Mouse (Mus musculus) neural tube, embryonic 12.5 days (tissue): ENCODE results near the gene Hist1h1d. TPM values are rescaled to one million over a fixed set of nuclear protein-coding genes. Genes with fewer than 3 reads are reported as not detected.
A peak's percentile ranks its signal among the peaks of the same experiment; 100 is the strongest.
"Not testable (repeated sequence)": the region's sequence is repeated elsewhere in the genome, so short reads cannot be mapped to it uniquely, and the experiment has no call there.

Experiments
- ATAC-seq: fragments of 200-750 bp; cut with Nextera tagmentation; 2 replicates; pipeline ENCODE4 v1.8.0; 2017; ENCODE audit warnings: low read depth, mild to moderate bottlenecking, moderate TSS enrichment, moderate library complexity; ENCODE audit not compliant: low FRiP score
- H3K27ac ChIP-seq: fragments of 300-500 bp; sonication (generic); 2 replicates; pipeline ENCODE4 v1.5.1; 2016
- H3K27me3 ChIP-seq: fragments of 300-500 bp; sonication (generic); replicated peaks from 2 replicates; pipeline ENCODE4 v1.6.1; 2016; ENCODE audit warnings: mild to moderate bottlenecking
- H3K36me3 ChIP-seq: fragments of 300-500 bp; sonication (generic); 2 replicates; pipeline ENCODE4 v1.6.1; 2016; ENCODE audit warnings: mild to moderate bottlenecking
- H3K4me1 ChIP-seq: fragments of 300-500 bp; sonication (generic); 2 replicates; pipeline ENCODE4 v1.6.1; 2016
- H3K4me2 ChIP-seq: fragments of 300-500 bp; sonication (generic); replicated peaks from 2 replicates; pipeline ENCODE4 v1.6.1; 2016; ENCODE audit warnings: mild to moderate bottlenecking
- H3K4me3 ChIP-seq: fragments of 300-500 bp; sonication (generic); 2 replicates; pipeline ENCODE4 v1.5.1; 2016
- H3K9ac ChIP-seq: fragments of 300-500 bp; sonication (generic); 2 replicates; pipeline ENCODE4 v1.6.1; 2016; ENCODE audit warnings: mild to moderate bottlenecking
- H3K9me3 ChIP-seq: fragments of 300-500 bp; sonication (generic); 2 replicates; pipeline ENCODE4 v1.6.1; 2016; ENCODE audit warnings: mild to moderate bottlenecking
- WGBS: fragments of 180-500 bp; shearing (Covaris S2); methylation state at CpG from one replicate; pipeline ENCODE4 v1.1.7; 2016; 5-methylcytosine and 5-hydroxymethylcytosine counted together
- polyA plus RNA-seq: library from polyadenylated mRNA; unstranded; fragments of >200 nt; fragmentation: Nextera tagmentation; extraction: Ambion mirVana; gene quantifications from 2 replicates; pipeline ENCODE4 v1.2.1, GENCODE M21; 2016

The Hist1h1d gene
- polyA plus RNA-seq, 1 experiment from 2014 or later, result 0.30 TPM

GRCm38 (mm10) chr13:23581408-23582218 is 28.6 kb downstream of the Hist1h1d start, which contains the start of gene Hist1h4d:
Gene Hist1h4d, plus strand, starts transcription at chr13:23581598.
- WGBS, result under 1% methylated on average over 43 of the region's 43 CpGs
- Histone ChIP-seq H3K4me2 (peak within 1 kb of the TSS; percentile 65), H3K4me1 (peaks cover 30% of the 10 kb centered on the region), H3K27ac (peak within 1 kb of the TSS; percentile 27), H3K27me3 (no peaks in the 10 kb centered on the region), H3K9ac (peak within 1 kb of the TSS; percentile 56), H3K9me3 (no peaks in the 10 kb centered on the region), H3K4me3 (peak within 1 kb of the TSS; percentile 34), H3K36me3 (no peaks in the 10 kb centered on the region)
- peak; percentile 86 for ATAC-seq

GRCm38 (mm10) chr13:23582219-23583056 is 29.4 kb downstream of the Hist1h1d start:
- H3K4me2 ChIP-seq, result peak overlapping the region; percentile 65
- H3K4me3 ChIP-seq, result peak overlapping the region; percentile 34
- no peaks in the 10 kb centered on the region for H3K36me3 ChIP-seq
- H3K9me3 ChIP-seq, result no peaks in the 10 kb centered on the region
- peak overlapping the region; percentile 27 for H3K27ac ChIP-seq
- peak overlapping the region; percentile 56 for H3K9ac ChIP-seq
- ATAC-seq, result no peak
- 5% methylated on average over 6 of the region's 6 CpGs for WGBS
- H3K4me1 ChIP-seq, result peaks cover 27% of the 10 kb centered on the region
- no peaks in the 10 kb centered on the region for H3K27me3 ChIP-seq

GRCm38 (mm10) chr13:23583387-23584068 is 30.5 kb downstream of the Hist1h1d start:
- Histone ChIP-seq H3K4me2 (peak overlapping the region; percentile 65; the same call in 1 of the 2 replicates), H3K9me3 (no peaks in the 10 kb centered on the region), H3K27ac (no peak overlapping the region), H3K27me3 (no peaks in the 10 kb centered on the region), H3K36me3 (no peaks in the 10 kb centered on the region), H3K9ac (no peak overlapping the region), H3K4me1 (peaks cover 27% of the 10 kb centered on the region), H3K4me3 (no peak overlapping the region)
- no peak for ATAC-seq

- Histone ChIP-seq H3K4me1 (peaks cover 27% of the 10 kb centered on the region), H3K27me3 (no peaks in the 10 kb centered on the region), H3K4me2 (peak overlapping the region; percentile 71), H3K27ac (peak overlapping the region; percentile 86; the same call in 1 of the 2 replicates), H3K9me3 (no peaks in the 10 kb centered on the region), H3K4me3 (no peak overlapping the region), H3K36me3 (no peaks in the 10 kb centered on the region), H3K9ac (peak overlapping the region; percentile 27)
- no peak for ATAC-seq
Observed at GRCm38 (mm10) chr13:23584331-23584730, 31.3 kb downstream of the Hist1h1d start.

GRCm38 (mm10) chr13:23585029-23585441 is 32.0 kb downstream of the Hist1h1d start:
- Histone ChIP-seq H3K9me3 (no peaks in the 10 kb centered on the region), H3K27ac (peak overlapping the region; percentile 86), H3K9ac (peak overlapping the region; percentile 72), H3K4me2 (peak overlapping the region; percentile 71), H3K4me1 (peaks cover 27% of the 10 kb centered on the region), H3K4me3 (peak overlapping the region; percentile 42), H3K36me3 (no peaks in the 10 kb centered on the region), H3K27me3 (no peaks in the 10 kb centered on the region)
- peak; percentile 15; the same call in 1 of the 2 replicates for ATAC-seq
- under 1% methylated on average over 21 of the region's 21 CpGs for WGBS

GRCm38 (mm10) chr13:23585442-23586098 is 32.5 kb downstream of the Hist1h1d start:
- not testable (repeated sequence) for H3K27me3 ChIP-seq, H3K9me3 ChIP-seq, H3K36me3 ChIP-seq
- Histone ChIP-seq H3K4me1 (peaks cover 27% of the 10 kb centered on the region), H3K9ac (peak overlapping the region; percentile 72), H3K4me3 (peak overlapping the region; percentile 42), H3K4me2 (peak overlapping the region; percentile 71), H3K27ac (peak overlapping the region; percentile 86)
- 0% methylated on average over 31 of the region's 36 CpGs for WGBS
- ATAC-seq, result peak; percentile 88

- no peaks in the 10 kb centered on the region for H3K9me3 ChIP-seq
- peak overlapping the region; percentile 51; the same call in 1 of the 2 replicates for H3K9ac ChIP-seq
- H3K4me2 ChIP-seq, result peak overlapping the region; percentile 71
- no peaks in the 10 kb centered on the region for H3K27me3 ChIP-seq
- peak overlapping the region; percentile 53; the same call in 1 of the 2 replicates for H3K27ac ChIP-seq
- no peaks in the 10 kb centered on the region for H3K36me3 ChIP-seq
- peaks cover 27% of the 10 kb centered on the region for H3K4me1 ChIP-seq
- WGBS, result 1% methylated on average over 22 of the region's 22 CpGs
- H3K4me3 ChIP-seq, result peak overlapping the region; percentile 13; the same call in 1 of the 2 replicates
- ATAC-seq, result no peak
Observed at GRCm38 (mm10) chr13:23586099-23586939, 33.3 kb downstream of the Hist1h1d start.

- 4% methylated on average over 1 of the region's 1 CpGs for WGBS
- peaks cover 25% of the 10 kb centered on the region for H3K4me1 ChIP-seq
- H3K27ac ChIP-seq, result peak overlapping the region; percentile 53; the same call in 1 of the 2 replicates
- ATAC-seq, result no peak
- no peaks in the 10 kb centered on the region for H3K27me3 ChIP-seq
- H3K4me2 ChIP-seq, result peak overlapping the region; percentile 71
- no peaks in the 10 kb centered on the region for H3K9me3 ChIP-seq
- H3K36me3 ChIP-seq, result no peaks in the 10 kb centered on the region
- H3K4me3 ChIP-seq, result peak overlapping the region; percentile 13; the same call in 1 of the 2 replicates
- 0 out of 2 replicates have a peak overlapping the region, but pooled peaks have one; percentile 51 for H3K9ac ChIP-seq
Observed at GRCm38 (mm10) chr13:23586940-23587225, 33.8 kb downstream of the Hist1h1d start.

GRCm38 (mm10) chr13:23591206-23591605 is 38.1 kb downstream of the Hist1h1d start:
- no peaks in the 10 kb centered on the region for H3K27me3 ChIP-seq
- no peak overlapping the region for H3K9ac ChIP-seq
- peaks cover 4% of the 10 kb centered on the region for H3K4me1 ChIP-seq
- no peak for ATAC-seq
- H3K4me2 ChIP-seq, result no peak overlapping the region
- WGBS, result 94% methylated on average over 7 of the region's 7 CpGs
- no peaks in the 10 kb centered on the region for H3K9me3 ChIP-seq
- no peak overlapping the region for H3K27ac ChIP-seq
- no peaks in the 10 kb centered on the region for H3K36me3 ChIP-seq
- no peak overlapping the region for H3K4me3 ChIP-seq

GRCm38 (mm10) chr13:23591886-23592285 is 38.8 kb downstream of the Hist1h1d start:
- H3K4me2 ChIP-seq, H3K4me3 ChIP-seq, H3K9me3 ChIP-seq, H3K9ac ChIP-seq, H3K27ac ChIP-seq, H3K4me1 ChIP-seq, ATAC-seq, H3K36me3 ChIP-seq, H3K27me3 ChIP-seq: not testable (repeated sequence)
- WGBS, result 89% methylated on average over 7 of the region's 7 CpGs

GRCm38 (mm10) chr13:23592614-23593013 is 39.6 kb downstream of the Hist1h1d start:
- no peaks in the 10 kb centered on the region for H3K4me1 ChIP-seq
- H3K4me2 ChIP-seq, result no peak overlapping the region
- H3K36me3 ChIP-seq, result no peaks in the 10 kb centered on the region
- H3K9ac ChIP-seq, result no peak overlapping the region
- 92% methylated on average over 7 of the region's 7 CpGs for WGBS
- H3K27ac ChIP-seq, result no peak overlapping the region
- ATAC-seq, result no peak
- H3K27me3 ChIP-seq, result no peaks in the 10 kb centered on the region
- H3K9me3 ChIP-seq, result no peaks in the 10 kb centered on the region
- H3K4me3 ChIP-seq, result no peak overlapping the region
